Mouse (Mus musculus): ENCODE data around the gene Tmem62. TPM values are rescaled to one million over a fixed set of nuclear protein-coding genes. Genes with fewer than 3 reads are reported as not detected.
"Not testable (repeated sequence)": the region's sequence is repeated elsewhere in the genome, so short reads cannot be mapped to it uniquely, and the experiment has no call there.

The Tmem62 gene
- total RNA-seq, 1 experiment from 2014 or later, result 27.9 TPM

DNA sequence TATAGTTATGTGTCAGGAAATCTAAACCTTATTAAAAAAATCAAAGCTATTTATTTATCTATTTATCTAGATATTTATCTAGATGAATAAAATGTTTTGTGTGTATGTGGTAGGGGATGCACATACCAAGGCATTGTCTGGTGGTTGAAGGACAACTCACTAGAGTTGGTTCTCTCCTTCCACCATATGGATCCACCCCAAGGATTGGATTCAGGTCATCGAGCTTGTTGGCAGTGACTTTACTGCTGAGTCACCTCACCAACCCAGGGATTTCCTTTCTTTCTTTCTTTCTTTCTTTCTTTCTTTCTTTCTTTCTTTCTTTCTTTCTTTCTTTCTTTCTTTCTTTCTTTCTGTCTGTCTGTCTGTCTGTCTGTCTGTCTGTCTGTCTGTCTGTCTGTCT, 19.8 kb downstream of the Tmem62 start:
- DNase-seq, result not testable (repeated sequence)

DNA sequence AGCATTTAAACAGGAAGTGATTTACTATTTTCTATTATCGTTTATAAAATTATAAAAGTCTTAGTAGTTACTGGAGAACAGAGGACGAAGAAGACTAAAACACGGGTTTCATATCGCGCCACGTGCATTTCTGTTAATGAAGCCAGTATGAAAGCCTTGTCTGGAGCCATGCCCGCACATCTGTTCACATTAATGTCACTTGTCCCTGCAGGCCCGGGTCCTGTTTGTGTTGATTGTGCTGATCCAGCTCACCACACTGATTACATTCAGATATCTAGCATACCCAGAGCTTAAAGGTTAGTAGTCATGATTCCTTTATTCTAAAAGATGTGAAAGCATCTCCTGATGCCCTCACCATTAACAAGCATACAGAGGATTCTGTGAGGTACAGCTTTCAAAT, 22.0 kb downstream of the Tmem62 start:
- DNase-seq, result no peak

DNA sequence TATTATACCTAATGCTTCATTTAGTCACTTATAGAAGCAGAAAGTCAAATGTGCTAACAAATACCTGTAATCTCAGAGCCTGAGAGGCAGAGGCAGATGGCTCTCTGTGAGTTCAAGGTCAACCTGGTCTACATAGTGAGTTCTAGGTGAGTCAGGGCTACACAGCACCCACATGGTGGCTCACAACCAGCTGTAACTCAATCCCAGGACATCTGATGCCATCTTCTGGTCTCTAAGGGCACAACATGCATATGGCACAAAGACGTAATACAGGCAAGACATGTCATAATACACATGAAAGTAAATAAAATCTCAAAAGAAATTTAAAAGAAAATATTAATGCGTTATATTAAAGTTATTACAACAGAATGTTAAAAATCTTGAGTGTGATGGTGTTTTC, 26.8 kb downstream of the Tmem62 start:
- no peak for DNase-seq

DNA sequence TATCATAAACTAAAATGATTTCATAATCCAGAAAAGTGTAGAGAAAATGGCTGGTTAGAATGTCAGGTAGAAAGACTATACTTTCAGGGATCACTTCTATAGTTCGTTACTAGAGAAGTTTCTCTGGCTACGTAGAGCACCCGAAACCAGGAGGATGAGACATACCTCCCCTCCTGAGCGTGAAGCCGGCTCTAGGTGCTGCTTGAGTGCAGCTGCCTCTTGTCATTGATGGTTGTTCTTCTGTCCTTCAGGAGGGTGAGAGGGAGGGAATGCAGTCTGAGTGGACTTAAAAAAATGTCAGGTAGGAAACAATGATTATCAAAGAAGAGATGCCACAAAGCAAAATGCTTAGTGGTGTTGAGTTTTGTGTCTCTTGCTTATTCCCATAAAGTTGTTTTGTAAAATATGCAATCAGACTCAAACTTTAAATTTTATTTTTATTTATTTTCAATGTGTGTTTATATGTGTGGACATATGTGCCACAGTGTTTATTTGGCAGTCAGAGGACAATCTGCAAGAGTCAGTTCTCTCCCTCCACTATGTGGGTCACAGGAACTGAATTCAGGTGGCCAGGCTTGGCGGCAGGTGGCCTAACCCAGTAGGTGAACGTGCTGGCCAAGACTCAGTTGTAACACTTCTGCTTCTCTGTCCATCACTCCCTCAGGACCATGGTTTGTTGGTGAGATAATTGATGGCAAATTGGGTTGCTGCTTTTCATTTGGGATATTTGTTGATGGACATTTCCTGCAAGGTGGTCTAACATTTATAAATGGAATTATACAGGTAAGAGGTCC, 27.4 kb downstream of the Tmem62 start:
- no peak for DNase-seq

DNA sequence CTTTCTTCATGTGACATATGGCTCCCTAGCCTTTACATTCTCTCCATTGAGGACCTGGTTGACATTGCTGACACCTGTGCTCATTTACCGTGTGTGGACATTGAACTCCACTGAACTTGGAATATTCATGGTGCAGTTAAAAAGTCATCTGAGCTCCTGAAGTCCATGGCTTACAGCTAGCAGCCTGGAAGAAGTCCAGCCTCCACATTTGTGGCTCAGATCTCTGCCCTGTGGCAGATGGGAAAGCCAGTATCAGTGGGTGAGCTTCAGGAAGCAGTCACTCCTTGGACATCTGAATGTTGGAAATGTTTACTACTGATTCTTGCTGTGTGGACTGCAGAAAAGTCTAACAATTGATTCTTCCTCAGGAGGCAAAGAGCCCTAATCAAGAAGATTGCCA, 30.2 kb downstream of the Tmem62 start:
- DNase-seq, result no peak

DNA sequence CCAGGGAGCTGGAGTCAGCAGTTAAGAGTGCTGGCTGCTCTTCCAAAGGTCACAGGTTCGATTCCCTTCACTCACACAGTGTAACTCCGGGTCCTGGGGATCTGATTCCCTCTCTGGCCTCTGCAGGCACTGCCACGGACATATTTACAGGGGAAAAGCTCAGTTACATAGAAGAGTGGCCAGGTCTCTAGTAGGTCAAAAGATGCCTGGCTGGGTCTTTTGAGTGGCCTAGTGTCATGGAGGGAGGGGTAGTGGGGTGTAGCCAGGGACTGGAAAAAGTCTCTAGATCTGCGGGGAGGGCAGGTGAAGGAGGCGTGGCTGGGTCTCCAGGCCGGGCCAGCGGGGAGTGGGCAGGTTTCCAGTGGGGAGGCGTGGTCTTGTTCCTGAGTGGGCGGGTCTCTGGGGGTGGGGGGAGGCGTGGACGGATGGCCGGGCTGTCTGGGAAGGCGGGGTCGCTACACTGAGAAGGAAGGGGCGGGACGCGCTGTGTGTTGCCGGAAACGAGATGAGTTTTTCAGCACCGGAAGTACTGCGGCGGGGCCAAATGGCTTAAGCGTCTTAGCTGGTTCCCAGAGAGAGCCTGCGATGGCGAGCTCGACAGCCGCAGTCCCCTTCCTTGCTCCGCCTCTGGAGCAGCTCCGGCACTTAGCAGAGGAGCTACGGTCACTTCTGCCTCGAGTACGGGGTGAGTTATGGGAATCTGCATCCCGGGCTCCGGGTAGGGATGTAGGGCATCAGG, 31.3 kb downstream of the Tmem62 start, which contains the start of gene Ccndbp1:
TSS of gene Ccndbp1 (plus strand) at position 479 of the 739 bp plus-strand sequence.
- DNase-seq, result peak; percentile 95

DNA sequence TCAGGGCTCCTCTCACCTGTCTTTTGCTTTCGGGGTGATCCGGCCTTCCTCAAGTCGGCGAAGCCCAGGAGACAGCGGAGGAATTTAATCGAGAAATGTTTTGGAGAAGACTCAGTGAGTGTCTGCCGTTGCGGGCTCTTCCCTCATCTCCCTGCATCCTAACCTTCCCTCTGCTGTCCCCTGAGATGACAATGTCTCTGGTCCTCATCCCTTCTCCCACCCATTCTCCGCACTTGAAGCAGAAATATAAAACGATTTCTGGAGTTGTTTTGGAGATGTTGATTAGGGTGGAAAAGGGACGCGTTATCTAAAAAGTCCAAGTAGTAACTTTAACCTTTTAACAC, 31.8 kb downstream of the Tmem62 start:
- no peak for DNase-seq

DNA sequence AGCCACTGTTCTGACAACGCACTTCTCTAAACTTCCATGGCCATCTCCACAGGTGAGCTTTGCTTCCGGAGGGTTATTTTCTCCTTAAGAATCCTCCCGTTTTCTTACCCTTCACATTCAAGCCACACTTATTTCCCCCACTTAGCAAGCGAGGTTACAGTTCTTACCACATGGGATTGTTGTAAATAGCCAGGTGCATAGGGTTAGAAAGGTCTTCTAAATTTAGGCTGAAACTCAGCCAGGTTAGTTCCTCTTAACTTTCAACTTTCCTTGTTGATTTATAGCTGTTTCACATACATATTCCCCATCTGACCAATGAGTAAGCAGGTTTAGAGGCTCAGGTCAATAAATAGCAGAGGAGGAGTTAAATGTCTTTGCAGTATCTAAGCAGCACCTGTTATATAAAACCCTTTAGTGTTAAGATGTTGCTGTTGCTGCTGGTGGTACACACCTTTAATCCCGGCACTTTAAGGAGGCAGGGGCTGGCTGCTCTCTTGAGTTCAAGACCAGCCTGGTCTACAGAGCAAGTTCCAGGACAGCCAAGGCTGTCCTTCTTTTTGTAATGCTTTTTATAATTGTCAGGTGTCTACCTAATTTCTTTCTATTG, 32.4 kb downstream of the Tmem62 start:
- DNase-seq, result no peak

DNA sequence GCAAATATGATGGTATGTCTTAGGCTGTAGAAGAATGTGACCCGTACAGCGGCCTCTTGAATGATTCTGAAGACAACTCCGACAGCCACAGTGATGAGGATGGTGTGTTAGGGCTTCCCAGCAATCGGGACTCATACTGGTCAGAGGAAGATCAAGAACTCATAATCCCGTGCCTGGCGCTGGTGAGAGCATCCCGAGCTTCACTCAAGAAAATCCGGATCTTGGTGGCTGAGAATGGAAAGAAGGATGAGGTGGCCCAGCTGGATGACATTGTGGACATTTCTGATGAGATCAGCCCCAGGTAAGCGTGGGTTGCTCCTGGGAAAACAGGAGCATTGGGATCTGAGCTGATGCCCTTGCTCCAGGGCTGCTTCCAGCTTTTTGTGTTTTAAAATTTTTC, 35.9 kb downstream of the Tmem62 start:
- no peak for DNase-seq

DNA sequence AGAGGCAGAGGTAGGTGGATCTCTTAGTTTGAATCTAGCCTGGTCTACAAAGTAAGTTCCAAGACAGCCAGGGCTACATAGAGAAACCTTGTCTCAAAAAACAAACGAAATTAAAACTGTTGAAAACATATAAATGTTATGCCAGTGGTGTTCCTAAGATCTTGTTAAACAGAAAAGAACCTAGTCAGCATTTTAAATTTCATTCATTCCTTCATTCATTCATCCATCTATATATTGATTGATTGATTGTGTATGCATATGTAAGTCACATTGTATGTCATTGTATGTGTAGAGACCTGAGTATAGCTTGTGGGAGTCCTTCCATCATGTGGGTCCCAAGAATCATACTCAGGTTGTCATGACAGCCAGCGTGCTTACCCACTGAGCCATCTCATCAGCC, 38.7 kb downstream of the Tmem62 start:
- DNase-seq, result no peak

DNA sequence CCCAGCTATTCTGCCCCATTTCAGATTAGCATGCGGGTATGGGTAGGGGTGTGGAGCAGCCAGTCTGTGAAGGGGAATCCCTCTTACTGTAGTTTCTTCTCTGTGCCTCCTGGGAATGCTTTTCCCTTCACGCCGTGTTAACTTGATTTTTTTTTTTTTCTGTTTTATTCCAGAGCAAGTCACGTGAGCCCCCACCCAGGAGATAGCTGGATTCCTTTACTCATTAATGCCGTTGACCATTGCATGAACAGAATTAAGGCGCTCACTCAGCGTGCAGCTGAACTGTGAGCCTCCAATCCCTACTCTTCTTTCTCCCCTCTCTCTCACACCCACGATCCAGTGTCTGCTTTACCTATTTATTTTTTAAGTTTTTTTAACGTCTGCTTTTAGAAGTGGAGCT, 39.4 kb downstream of the Tmem62 start:
- DNase-seq, result no peak

DNA sequence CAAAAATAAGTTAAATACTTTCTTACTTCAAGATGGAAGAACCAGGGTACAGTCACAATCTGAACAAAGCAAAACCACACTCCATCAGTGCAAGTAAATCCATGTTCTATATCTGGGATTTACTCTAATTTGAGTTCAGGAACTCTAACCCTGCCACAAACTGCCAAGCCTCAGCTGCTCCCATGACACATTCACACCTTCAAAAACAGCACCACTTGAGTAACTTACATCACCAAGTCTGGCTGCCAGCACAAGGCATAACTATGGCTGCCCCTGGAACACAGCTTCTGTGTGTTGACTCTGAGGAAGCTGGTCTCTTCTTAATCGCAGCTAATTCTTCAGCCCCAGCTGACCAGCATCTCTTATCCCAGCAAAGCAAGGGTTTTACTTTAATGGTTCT, 40.3 kb downstream of the Tmem62 start:
- no peak for DNase-seq

DNA sequence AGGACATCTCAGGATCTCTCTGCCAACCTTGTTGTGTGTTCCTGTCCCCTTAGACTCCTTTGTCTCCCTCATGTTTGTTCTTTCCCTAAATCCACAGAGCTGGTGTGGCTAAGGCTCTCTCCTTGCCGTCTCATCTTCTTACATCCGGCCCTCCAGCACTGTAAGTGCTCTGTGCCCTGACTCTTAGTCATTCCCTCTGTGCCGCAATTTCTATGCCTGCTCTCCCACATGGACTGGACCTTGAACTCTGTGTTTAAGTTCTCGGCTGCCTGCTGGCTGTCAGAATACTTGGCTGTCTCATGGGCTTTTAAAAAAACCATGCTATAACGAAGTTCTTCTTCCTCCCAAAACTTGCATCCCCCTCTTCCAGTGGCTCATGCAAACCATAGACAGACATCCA, 46.1 kb downstream of the Tmem62 start:
- DNase-seq, result no peak

DNA sequence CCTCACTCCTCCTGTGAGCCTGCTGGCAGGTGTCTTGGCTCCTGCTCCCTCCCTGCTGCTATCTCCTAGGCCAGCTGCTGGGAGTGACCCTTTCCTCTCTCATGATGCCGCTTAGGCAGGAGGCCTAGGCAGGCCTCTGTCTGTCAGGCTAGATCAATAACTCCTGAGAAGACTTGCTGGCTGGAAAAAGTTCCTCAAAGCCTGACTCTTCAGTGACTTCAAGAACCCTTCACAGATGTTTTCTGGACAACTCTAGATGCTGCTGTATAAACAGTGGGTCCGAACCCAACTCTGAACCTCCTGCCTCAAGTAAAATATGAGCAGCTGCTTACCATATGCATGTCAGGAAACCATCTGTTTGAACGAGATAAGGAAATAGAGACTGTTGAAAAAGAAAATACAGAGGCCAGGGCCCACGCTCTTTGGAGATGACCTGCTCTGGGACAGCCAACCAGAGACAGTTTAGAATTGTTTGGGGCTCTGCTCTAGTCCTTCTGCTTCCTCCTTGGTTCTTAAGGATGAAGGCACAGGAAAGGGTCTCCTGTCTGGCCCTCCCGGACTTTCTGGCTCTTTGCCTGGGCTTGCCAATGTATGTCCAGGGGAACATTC, 60.0 kb downstream of the Tmem62 start, which contains the start of gene Epb42:
TSS of gene Epb42 (minus strand) at position 340 of the 609 bp plus-strand sequence.
- DNase-seq, result no peak

DNA sequence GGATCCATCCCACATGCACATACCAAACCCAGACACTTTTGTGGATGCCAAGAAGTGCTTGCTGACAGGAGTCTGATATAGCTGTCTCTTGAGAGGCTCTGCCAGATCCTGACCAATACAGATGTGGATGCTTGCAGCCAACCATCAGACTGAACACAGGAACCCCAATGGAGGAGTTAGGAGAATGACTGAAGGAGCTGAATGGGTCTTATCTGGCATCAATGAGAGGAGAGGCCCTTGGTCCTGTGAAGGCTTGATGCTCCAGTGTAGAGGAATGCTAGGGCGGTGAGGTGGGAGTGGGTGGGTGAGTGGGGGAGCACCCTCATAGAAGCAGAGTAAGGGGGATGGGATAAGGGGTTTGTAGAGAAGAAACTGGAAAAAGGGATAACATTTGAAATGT, 62.0 kb downstream of the Tmem62 start:
- DNase-seq, result not testable (repeated sequence)

DNA sequence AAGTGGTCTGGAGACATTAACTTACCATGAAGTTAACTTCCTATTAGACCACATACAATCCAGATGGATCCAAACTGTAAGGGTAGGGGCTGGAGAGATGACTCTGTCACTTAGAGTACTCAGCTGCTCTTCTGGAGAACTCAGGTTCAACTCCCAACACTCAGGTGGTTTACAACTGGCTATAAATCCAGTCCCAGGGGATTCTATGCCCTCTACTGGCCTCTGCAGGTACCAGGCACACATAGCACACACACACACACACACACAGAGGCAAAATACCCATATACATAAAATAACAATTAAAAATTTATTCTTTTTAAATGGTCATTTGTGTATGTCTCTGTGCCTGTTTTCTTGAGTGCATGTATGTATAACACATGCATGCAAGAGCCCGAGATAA, 62.6 kb downstream of the Tmem62 start:
- no peak for DNase-seq

DNA sequence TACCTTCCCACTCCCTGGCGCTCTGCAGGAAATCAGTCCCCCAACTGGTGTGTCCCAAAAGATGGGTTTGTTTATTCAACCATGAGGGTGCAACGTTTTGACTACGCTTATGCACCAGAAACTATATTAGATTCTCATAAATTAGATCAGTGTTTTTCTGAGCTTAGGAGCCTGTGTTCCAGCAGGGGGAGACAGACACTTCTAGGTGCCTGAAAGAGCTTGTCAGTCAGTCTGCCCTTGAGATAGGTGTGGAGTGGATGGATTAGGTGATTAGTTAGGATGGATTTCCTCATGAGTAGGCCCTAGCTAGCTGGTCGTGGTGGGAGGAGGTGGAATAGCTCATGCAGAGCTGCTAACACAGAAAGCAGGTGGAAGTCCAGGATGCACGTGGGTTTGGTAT, 64.3 kb downstream of the Tmem62 start:
- no peak for DNase-seq

DNA sequence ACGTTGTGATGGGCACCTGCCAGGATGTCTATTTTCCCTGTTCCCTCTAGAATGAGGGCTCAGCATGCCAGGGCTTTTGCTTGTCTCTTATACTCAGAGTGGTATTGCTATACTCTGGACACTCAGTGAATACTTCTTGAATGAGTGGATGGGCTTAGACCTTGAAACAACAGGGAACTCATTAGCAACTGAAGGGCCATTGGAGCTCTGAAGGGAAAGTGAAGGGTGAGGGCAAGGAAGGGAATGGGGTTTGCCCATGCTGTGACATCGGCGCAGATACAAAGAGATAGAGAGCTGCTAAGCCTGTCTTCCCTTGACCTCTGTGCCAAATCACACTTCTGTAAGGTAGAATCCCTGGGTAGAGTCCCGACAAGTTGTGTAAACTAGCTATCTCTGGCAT, 68.8 kb downstream of the Tmem62 start:
- no peak for DNase-seq

DNA sequence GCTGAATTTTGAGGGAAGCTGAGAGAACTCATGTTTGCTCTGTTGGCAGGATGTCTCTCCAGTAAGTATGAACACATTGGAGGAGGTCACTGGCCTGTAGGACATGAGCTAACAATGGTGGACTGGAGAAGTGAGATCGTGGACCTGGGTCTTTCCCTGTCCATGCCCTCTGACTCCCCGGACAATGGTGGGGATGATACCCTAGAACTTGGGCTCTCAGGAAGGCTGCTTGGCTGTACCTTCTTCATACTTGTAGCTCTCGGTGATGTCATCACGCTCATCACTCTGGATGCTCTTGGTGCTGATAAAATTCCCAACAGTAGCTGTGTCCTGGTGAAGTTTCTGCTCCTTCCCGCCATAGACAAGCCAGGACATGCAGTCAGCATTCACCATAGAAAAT, 75.4 kb downstream of the Tmem62 start:
- DNase-seq, result no peak

DNA sequence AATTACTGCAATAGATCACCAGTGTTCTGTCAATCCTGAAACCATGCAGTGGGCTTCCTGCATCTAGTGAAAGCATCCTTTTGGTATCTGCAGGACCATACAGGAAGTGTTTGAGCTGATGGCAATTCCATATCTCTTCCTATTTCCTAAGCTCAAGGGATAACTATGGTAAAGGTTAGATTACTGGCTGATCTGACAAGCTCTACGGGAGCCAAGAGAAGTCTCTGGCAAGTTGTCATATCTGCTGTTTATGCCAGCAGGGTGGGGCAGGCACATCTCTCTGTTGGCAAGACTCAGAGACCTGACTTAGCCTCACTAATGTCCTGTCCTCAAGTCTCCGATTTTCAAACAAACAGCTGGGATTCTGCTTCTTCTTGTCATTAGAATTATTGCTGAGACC, 77.2 kb downstream of the Tmem62 start:
- DNase-seq, result no peak

DNA sequence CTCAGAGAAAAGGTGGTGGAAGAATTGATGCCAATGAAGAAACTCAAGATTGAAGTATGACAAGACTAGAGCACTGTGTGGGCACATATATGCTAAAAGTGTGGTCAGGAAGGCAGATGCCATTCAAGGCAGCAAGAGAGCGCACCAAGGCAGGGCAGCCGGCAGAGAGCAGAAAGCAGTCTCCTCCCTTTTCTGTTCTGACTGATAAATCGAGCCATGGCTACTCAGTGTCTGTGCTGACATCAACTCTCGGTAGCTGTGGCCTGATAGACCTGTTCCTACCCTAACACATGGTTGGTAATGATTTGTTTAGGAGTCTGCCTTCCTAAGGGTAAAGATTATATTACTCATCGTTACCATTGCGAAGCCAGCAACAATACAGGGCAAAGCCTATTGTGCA, 79.1 kb downstream of the Tmem62 start:
- no peak for DNase-seq

Measured in adrenal gland, postnatal 25 days (tissue).